Mouse (Mus musculus) frontal cortex, postnatal 25 days (tissue): ENCODE results near the gene Htra2.

Experiments
- DNase-seq, 2 experiments: peaks; one replicate each; pipeline ENCODE4 v3.0.0; 2022; ENCODE audit warnings: low spot score in 2 of 2

Gene Htra2

DNA sequence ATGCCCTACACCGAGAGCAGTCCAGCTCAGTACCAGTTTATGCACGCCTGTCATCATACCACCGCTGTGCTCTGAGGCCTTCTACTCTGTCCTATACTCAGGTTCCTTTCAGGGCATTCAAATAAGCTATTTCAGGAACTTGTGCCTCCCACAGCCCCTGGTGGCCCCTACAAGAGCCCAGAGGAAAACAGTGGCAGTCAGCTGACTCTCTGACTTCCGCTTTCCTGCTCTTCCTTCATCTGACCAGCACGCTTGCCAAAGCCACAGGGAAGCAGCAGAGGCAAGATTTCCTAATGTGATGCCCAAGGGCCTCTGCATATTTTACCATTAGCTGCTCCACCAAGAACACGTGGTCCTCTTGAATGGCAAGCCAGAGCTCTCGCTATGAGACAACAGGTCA is 50.2 kb downstream of the Htra2 start:
- no peak for DNase-seq

DNA sequence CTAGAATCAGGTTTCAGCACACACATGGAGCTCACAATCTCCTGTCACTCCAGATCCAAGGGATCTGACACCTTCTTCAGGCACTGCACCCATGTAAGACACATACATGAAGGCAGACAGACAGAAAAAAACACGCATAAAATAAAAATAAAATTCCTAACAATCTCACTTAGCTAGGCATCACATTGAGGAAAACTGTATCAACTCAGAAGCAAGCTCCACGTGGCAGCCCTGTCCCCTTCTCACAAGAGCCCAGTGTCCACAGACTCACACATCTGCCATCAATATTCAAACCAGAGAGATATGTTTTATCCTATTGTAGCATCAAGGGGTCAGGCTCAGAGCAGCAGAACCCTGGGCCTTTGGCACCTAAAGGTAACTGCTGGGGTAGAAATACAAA is 50.8 kb downstream of the Htra2 start:
- no peak for DNase-seq

DNA sequence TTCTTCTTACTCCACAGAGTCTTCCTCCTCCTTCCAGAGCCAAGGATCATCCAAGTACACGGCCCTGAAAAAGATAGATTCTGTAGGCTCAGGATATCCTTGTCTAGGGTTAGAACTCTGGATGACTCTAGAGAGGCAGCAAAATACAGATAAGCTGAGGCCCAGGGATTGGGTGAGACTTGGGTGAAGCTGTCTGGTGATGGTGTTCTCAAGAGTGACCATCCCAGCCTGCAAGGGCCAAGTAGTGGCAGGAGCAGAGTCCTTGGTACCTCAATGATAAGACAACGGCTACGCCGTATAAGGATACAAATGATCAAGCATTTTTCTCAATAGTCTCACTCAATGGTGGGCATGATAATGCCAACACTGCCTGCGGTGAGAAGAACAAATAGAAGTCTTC is 51.2 kb downstream of the Htra2 start:
- DNase-seq: no peak

DNA sequence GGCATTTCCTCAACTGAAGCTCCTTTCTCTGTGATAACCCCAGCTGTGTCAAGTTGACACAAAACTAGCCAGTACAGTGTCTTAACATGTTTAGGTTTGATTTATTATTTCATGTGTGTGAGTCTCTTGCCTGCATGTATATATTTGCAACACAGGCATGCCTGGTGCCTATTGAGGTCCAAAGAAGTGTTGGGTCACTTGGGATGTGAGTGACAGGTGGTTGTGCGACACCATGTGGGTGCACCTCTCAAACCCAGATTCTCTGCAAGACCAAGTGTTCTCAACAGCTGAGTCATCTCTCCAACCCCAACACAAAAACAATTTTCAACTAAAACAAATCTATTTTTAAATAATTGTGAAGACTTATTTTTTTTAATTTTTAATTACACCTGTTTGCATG is 52.0 kb downstream of the Htra2 start:
- DNase-seq: no peak
